ENCODE assay signal across 19 mouse cellular contexts in genomic region chr14:91658654-91659421, GRCm38 (mm10).
DNase-seq lines count a peak whose midpoint lies in the region; ATAC-seq and TF ChIP-seq lines count a peak whose summit lies in the region.
"Had no signal": no experiment of that assay in that cellular context is flagged by ENCODE, and none has a peak within 500 bp of the region (broad histone marks: within the 10 kb centered on the region; RNA-seq: fewer than 3 reads in every experiment).

No protein-coding gene starts in this region.

- TF ChIP-seq POLR2A in cerebellum, adult 2 months (IDR thresholded peaks at IDR 0.05; ENCODE audit: borderline replicate concordance, insufficient read depth, low read length): no peak

- 62% methylated on average over 4 of the region's 4 CpGs for WGBS in cerebellum, adult 2 months
- 60% methylated on average over 4 of the region's 4 CpGs for WGBS in forebrain, embryonic 16.5 days

- no peak overlapping the region for H3K4me3 ChIP-seq in cerebellum, adult 2 months (replicated peaks; ENCODE audit: insufficient read depth, low read depth, low read length)
- no peak overlapping the region for H3K4me3 ChIP-seq in forebrain, embryonic 16.5 days (replicated peaks; ENCODE audit: low read length)
- H3K4me3 ChIP-seq: embryonic facial prominence, embryonic 13.5 days; heart, adult 2 months; heart, embryonic 15.5 days; limb, embryonic 13.5 days; neural tube, embryonic 12.5 days had no signal

- no peaks in the 10 kb centered on the region; the same call in 1 of the 2 replicates for H3K4me1 ChIP-seq in cerebellum, adult 2 months (ENCODE audit: control insufficient read depth, insufficient read depth, low read length)
- no peaks in the 10 kb centered on the region for H3K4me1 ChIP-seq in forebrain, embryonic 16.5 days (replicated peaks; ENCODE audit: control insufficient read depth, insufficient read depth, low read length)
- H3K4me1 ChIP-seq: embryonic facial prominence, embryonic 13.5 days; heart, embryonic 15.5 days; limb, embryonic 13.5 days; neural tube, embryonic 12.5 days had no signal

- TF ChIP-seq CTCF in cerebellum, adult 2 months (IDR thresholded peaks at IDR 0.05; ENCODE audit: borderline replicate concordance, insufficient read depth, low read depth, low read length): no peak

- H3K27me3 ChIP-seq in cerebellum, adult 2 months (ENCODE audit: control insufficient read depth, insufficient read depth, low read length): no peaks in the 10 kb centered on the region
- H3K27me3 ChIP-seq in forebrain, embryonic 16.5 days (replicated peaks; ENCODE audit: control insufficient read depth, insufficient read depth, low read length): no peaks in the 10 kb centered on the region
- H3K27me3 ChIP-seq: embryonic facial prominence, embryonic 13.5 days; heart, embryonic 15.5 days; limb, embryonic 13.5 days; neural tube, embryonic 12.5 days had no signal

- H3K4me2 ChIP-seq in forebrain, embryonic 16.5 days (ENCODE audit: low read length): no peak overlapping the region
- H3K4me2 ChIP-seq: embryonic facial prominence, embryonic 13.5 days; heart, embryonic 15.5 days; limb, embryonic 13.5 days; neural tube, embryonic 12.5 days had no signal

- no peaks in the 10 kb centered on the region for H3K36me3 ChIP-seq in forebrain, embryonic 16.5 days (ENCODE audit: control insufficient read depth, insufficient read depth)
- H3K36me3 ChIP-seq: embryonic facial prominence, embryonic 13.5 days; G1E; heart, embryonic 15.5 days; limb, embryonic 13.5 days; neural tube, embryonic 12.5 days had no signal

- peak; percentile 83 for ATAC-seq in cerebellum, adult (ENCODE audit: insufficient number of reproducible peaks, low FRiP score, low TSS enrichment)
- ATAC-seq in forebrain, embryonic 16.5 days: peak; percentile 96
- ATAC-seq: CD4-positive, CD25-positive, alpha-beta regulatory T cell, adult 4 months had no signal

- DNase-seq in cerebellum, postnatal 4 days (ENCODE audit: low spot score in 2 of 2): no peak
- peak; percentile 5 for DNase-seq in layer of hippocampus, adult 9-10 months (ENCODE audit: low spot score)
- no peak for DNase-seq in layer of hippocampus, postnatal 36 days
- peak; percentile 31 to 85 for DNase-seq in cerebellum, adult 2 months
- DNase-seq in gastrocnemius, postnatal 10 days: no peak
- DNase-seq in embryo, embryonic 11 days: no peak
- DNase-seq: gastrocnemius, postnatal 14 days; heart, adult 2 months; kidney, postnatal 4 days; lung, postnatal 14 days; thymus, postnatal 36 days had no signal

- H3K9me3 ChIP-seq in forebrain, embryonic 16.5 days (ENCODE audit: control insufficient read depth, low read length): no peaks in the 10 kb centered on the region
- H3K9me3 ChIP-seq: embryonic facial prominence, embryonic 13.5 days; heart, embryonic 15.5 days; limb, embryonic 13.5 days; neural tube, embryonic 12.5 days had no signal

- H3K9ac ChIP-seq in forebrain, embryonic 16.5 days (replicated peaks; ENCODE audit: low read depth, low read length): no peak overlapping the region
- H3K9ac ChIP-seq: embryonic facial prominence, embryonic 13.5 days; heart, embryonic 15.5 days; limb, embryonic 13.5 days; neural tube, embryonic 12.5 days had no signal

- H3K27ac ChIP-seq in cerebellum, adult 2 months (ENCODE audit: insufficient read depth, low read length): no peak overlapping the region
- H3K27ac ChIP-seq in forebrain, embryonic 16.5 days (ENCODE audit: low read length): no peak overlapping the region
- H3K27ac ChIP-seq: embryonic facial prominence, embryonic 13.5 days; heart, adult 2 months; heart, embryonic 15.5 days; limb, embryonic 13.5 days; neural tube, embryonic 12.5 days had no signal

Comparison
In these comparisons a context has a peak if more than half of its experiments do, and no peak if none do; other contexts are left out.
1. DNase-seq: peak in layer of hippocampus, adult 9-10 months (single experiment) and cerebellum, adult 2 months (2 of 2); none in cerebellum, postnatal 4 days (0 of 2), layer of hippocampus, postnatal 36 days (0 of 2), gastrocnemius, postnatal 10 days (single experiment) and embryo, embryonic 11 days (single experiment).